Mouse (Mus musculus): ENCODE data around the gene Mgll. TPM values are rescaled to one million over a fixed set of nuclear protein-coding genes. Genes with fewer than 3 reads are reported as not detected.

Mgll gene
- polyA plus RNA-seq, 1 experiment = 28.7 TPM

GRCm38 (mm10) chr6:88726252-88727211 lies 2.3 kb downstream of the Mgll start:
- Histone ChIP-seq H3K4me3 (replicated peaks) (peak overlapping the region; percentile 79), H3K27me3 (ENCODE audit: control insufficient read depth) (peaks cover 8% of the 10 kb centered on the region)
- TF ChIP-seq GATA1 (IDR thresholded peaks at IDR 0.05; ENCODE audit: low read length) (no peak), TAL1 (IDR thresholded peaks at IDR 0.05; ENCODE audit: low read length) (no peak)

GRCm38 (mm10) chr6:88727490-88727889 lies 3.3 kb downstream of the Mgll start:
- H3K36me3 ChIP-seq (ENCODE audit: control insufficient read depth) = peaks cover 71% of the 10 kb centered on the region
- TF ChIP-seq TAL1 (IDR thresholded peaks at IDR 0.05; ENCODE audit: low read length) (no peak), GATA1 (IDR thresholded peaks at IDR 0.05; ENCODE audit: low read length) (no peak)
- peaks cover 91% of the 10 kb centered on the region for H3K4me1 ChIP-seq (ENCODE audit: control insufficient read depth)
- peak overlapping the region; percentile 79 for H3K4me3 ChIP-seq (replicated peaks)
- H3K27me3 ChIP-seq (ENCODE audit: control insufficient read depth) = peaks cover 8% of the 10 kb centered on the region
- H3K9me3 ChIP-seq (ENCODE audit: control insufficient read depth, low read length) = no peaks in the 10 kb centered on the region

More at GRCm38 (mm10) chr6:88726252-88727211, 2.3 kb downstream of the Mgll start:
- peaks cover 84% of the 10 kb centered on the region for H3K4me1 ChIP-seq (ENCODE audit: control insufficient read depth)
- H3K9me3 ChIP-seq (ENCODE audit: control insufficient read depth, low read length) = no peaks in the 10 kb centered on the region
- peaks cover 61% of the 10 kb centered on the region for H3K36me3 ChIP-seq (ENCODE audit: control insufficient read depth)

- peaks cover 76% of the 10 kb centered on the region for H3K36me3 ChIP-seq (ENCODE audit: control insufficient read depth)
- H3K4me3 ChIP-seq (replicated peaks) = peak overlapping the region; percentile 79
- TF ChIP-seq GATA1 (IDR thresholded peaks at IDR 0.05; ENCODE audit: low read length) (no peak), TAL1 (IDR thresholded peaks at IDR 0.05; ENCODE audit: low read length) (no peak)
- no peaks in the 10 kb centered on the region for H3K9me3 ChIP-seq (ENCODE audit: control insufficient read depth, low read length)
- peaks cover 91% of the 10 kb centered on the region for H3K4me1 ChIP-seq (ENCODE audit: control insufficient read depth)
- H3K27me3 ChIP-seq (ENCODE audit: control insufficient read depth) = peaks cover 8% of the 10 kb centered on the region
Measured at GRCm38 (mm10) chr6:88728054-88728453, 3.8 kb downstream of the Mgll start.

- H3K4me3 ChIP-seq (replicated peaks) = peak overlapping the region; percentile 17
- no peak for TF ChIP-seq GATA1 (IDR thresholded peaks at IDR 0.05; ENCODE audit: low read length)
- no peak for TF ChIP-seq TAL1 (IDR thresholded peaks at IDR 0.05; ENCODE audit: low read length)
- peaks cover 81% of the 10 kb centered on the region for H3K36me3 ChIP-seq (ENCODE audit: control insufficient read depth)
- H3K27me3 ChIP-seq (ENCODE audit: control insufficient read depth) = peaks cover 8% of the 10 kb centered on the region
- H3K4me1 ChIP-seq (ENCODE audit: control insufficient read depth) = peaks cover 91% of the 10 kb centered on the region
- no peaks in the 10 kb centered on the region for H3K9me3 ChIP-seq (ENCODE audit: control insufficient read depth, low read length)
Measured at GRCm38 (mm10) chr6:88728515-88728914, 4.3 kb downstream of the Mgll start.

GRCm38 (mm10) chr6:88731211-88731751 lies 7.1 kb downstream of the Mgll start:
- Histone ChIP-seq H3K4me1 (ENCODE audit: control insufficient read depth) (peaks cover 100% of the 10 kb centered on the region), H3K27me3 (ENCODE audit: control insufficient read depth) (no peaks in the 10 kb centered on the region), H3K4me3 (replicated peaks) (peak overlapping the region; percentile 56), H3K36me3 (ENCODE audit: control insufficient read depth) (peaks cover 100% of the 10 kb centered on the region), H3K9me3 (ENCODE audit: control insufficient read depth, low read length) (no peaks in the 10 kb centered on the region)
- TF ChIP-seq GATA1 (IDR thresholded peaks at IDR 0.05; ENCODE audit: low read length) = peak; percentile 55; the same call in 1 of the 2 replicates
- peak; percentile 72 for TF ChIP-seq TAL1 (IDR thresholded peaks at IDR 0.05; ENCODE audit: low read length)

- peaks cover 100% of the 10 kb centered on the region for H3K36me3 ChIP-seq (ENCODE audit: control insufficient read depth)
- H3K27me3 ChIP-seq (ENCODE audit: control insufficient read depth) = no peaks in the 10 kb centered on the region
- H3K9me3 ChIP-seq (ENCODE audit: control insufficient read depth, low read length) = no peaks in the 10 kb centered on the region
- H3K4me3 ChIP-seq (replicated peaks) = peak overlapping the region; percentile 56
- H3K4me1 ChIP-seq (ENCODE audit: control insufficient read depth) = peaks cover 100% of the 10 kb centered on the region
- TF ChIP-seq TAL1 (IDR thresholded peaks at IDR 0.05; ENCODE audit: low read length) = no peak
- no peak for TF ChIP-seq GATA1 (IDR thresholded peaks at IDR 0.05; ENCODE audit: low read length)
Measured at GRCm38 (mm10) chr6:88731991-88732390, 7.8 kb downstream of the Mgll start.

GRCm38 (mm10) chr6:88732643-88733613 lies 8.7 kb downstream of the Mgll start:
- H3K36me3 ChIP-seq (ENCODE audit: control insufficient read depth) = peaks cover 100% of the 10 kb centered on the region
- H3K4me1 ChIP-seq (ENCODE audit: control insufficient read depth) = peaks cover 100% of the 10 kb centered on the region
- H3K4me3 ChIP-seq (replicated peaks) = peak overlapping the region; percentile 56
- no peaks in the 10 kb centered on the region for H3K27me3 ChIP-seq (ENCODE audit: control insufficient read depth)
- H3K9me3 ChIP-seq (ENCODE audit: control insufficient read depth, low read length) = no peaks in the 10 kb centered on the region
- TF ChIP-seq TAL1 (IDR thresholded peaks at IDR 0.05; ENCODE audit: low read length) = no peak
- TF ChIP-seq GATA1 (IDR thresholded peaks at IDR 0.05; ENCODE audit: low read length) = no peak

GRCm38 (mm10) chr6:88736337-88736736 lies 12.1 kb downstream of the Mgll start:
- TF ChIP-seq GATA1 (IDR thresholded peaks at IDR 0.05; ENCODE audit: low read length) (no peak), TAL1 (IDR thresholded peaks at IDR 0.05; ENCODE audit: low read length) (no peak)
- Histone ChIP-seq H3K4me1 (ENCODE audit: control insufficient read depth) (peaks cover 96% of the 10 kb centered on the region), H3K9me3 (ENCODE audit: control insufficient read depth, low read length) (no peaks in the 10 kb centered on the region), H3K27me3 (ENCODE audit: control insufficient read depth) (no peaks in the 10 kb centered on the region), H3K4me3 (replicated peaks) (peak overlapping the region; percentile 14), H3K36me3 (ENCODE audit: control insufficient read depth) (peaks cover 100% of the 10 kb centered on the region)

Measured in erythroblast, embryonic 14.5 days (primary cell).